Mouse (Mus musculus): ENCODE results near the gene Grhl1. TPM values are rescaled to one million over a fixed set of nuclear protein-coding genes. Genes with fewer than 3 reads are reported as not detected.

The Grhl1 gene
- polyA plus RNA-seq, 1 experiment = 0.41 TPM

GRCm38 (mm10) chr12:24648094-24648493, 76.0 kb downstream of the Grhl1 start:
- Histone ChIP-seq H3K27me3 (ENCODE audit: control insufficient read depth, insufficient read depth, insufficient read length) (no peaks in the 10 kb centered on the region), H3K4me2 (ENCODE audit: low read depth) (no peak overlapping the region), H3ac (ENCODE audit: control insufficient read depth, insufficient read length) (no peak overlapping the region), H3K4me3 (no peak overlapping the region), H3K36me3 (ENCODE audit: control insufficient read depth, insufficient read depth) (no peaks in the 10 kb centered on the region), H3K79me2 (ENCODE audit: control insufficient read depth, insufficient read depth) (no peaks in the 10 kb centered on the region)
- TF ChIP-seq MYOD1 (IDR thresholded peaks at IDR 0.05; ENCODE audit: control insufficient read depth in 1 of 3, insufficient read length in 2 of 3, low read depth in 2 of 3) = no peak
- no peak for TF ChIP-seq TCF3 (IDR thresholded peaks at IDR 0.05; ENCODE audit: insufficient read length, low read depth)
- no peak for TF ChIP-seq USF1 (IDR thresholded peaks at IDR 0.05; ENCODE audit: low read depth)
- no peak for TF ChIP-seq E2F4 (IDR thresholded peaks at IDR 0.05; ENCODE audit: insufficient read depth)
- no peak for TF ChIP-seq POLR2AphosphoS2 (IDR thresholded peaks at IDR 0.05; ENCODE audit: insufficient read length, low read depth)
- TF ChIP-seq TCF12 (IDR thresholded peaks at IDR 0.05; ENCODE audit: insufficient read depth, poor library complexity, severe bottlenecking) = no peak
- no peak for TF ChIP-seq MYOG (IDR thresholded peaks at IDR 0.05; ENCODE audit: control insufficient read depth in 1 of 3, insufficient read depth in 1 of 3, insufficient read length in 2 of 3, low read depth in 2 of 3)
- no peak for TF ChIP-seq SRF (IDR thresholded peaks at IDR 0.05; ENCODE audit: control insufficient read depth, insufficient read length, low read depth)
- no peak for TF ChIP-seq CEBPB (IDR thresholded peaks at IDR 0.05; ENCODE audit: insufficient read depth, poor library complexity, severe bottlenecking)
- no peak for TF ChIP-seq POLR2A (IDR thresholded peaks at IDR 0.05; ENCODE audit: insufficient read length, low read depth)
- TF ChIP-seq REST (IDR thresholded peaks at IDR 0.05; ENCODE audit: insufficient read depth, insufficient read length) = no peak
- no peak for TF ChIP-seq MAX (IDR thresholded peaks at IDR 0.05; ENCODE audit: low read depth)

DNA sequence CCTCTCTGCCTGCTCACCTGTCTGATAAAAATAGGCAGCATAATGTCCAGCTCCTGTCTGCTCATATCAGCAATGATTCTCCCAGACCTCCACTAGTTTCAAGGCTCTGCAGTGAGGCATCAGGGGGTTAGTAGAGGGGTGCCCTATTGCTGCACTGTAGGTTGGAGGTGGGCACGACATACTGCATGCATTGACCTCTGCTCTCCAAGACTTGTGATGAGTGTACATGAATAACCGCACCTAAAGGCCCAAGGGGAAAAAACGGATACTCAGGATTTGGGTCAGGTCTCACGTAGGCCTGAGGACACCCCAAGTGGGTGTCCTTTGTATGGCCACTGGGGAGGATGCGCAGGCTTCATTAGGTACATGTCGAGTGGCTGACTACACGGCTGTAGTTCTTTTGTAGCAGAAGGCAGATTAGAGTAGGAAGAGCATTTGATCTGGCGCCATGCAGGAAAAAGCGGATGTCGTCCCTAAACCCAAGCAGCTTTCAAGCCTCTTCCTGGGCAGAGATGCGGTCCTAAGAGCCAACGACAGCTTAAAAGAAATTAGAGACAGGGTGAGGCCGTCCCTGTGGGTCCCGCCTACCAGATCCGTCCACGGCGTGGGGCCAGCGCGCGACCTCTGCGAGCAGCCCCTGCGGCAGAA, 78.5 kb downstream of the Grhl1 start:
- H3ac ChIP-seq (ENCODE audit: control insufficient read depth, insufficient read length) = peak overlapping the region; percentile 34

DNA sequence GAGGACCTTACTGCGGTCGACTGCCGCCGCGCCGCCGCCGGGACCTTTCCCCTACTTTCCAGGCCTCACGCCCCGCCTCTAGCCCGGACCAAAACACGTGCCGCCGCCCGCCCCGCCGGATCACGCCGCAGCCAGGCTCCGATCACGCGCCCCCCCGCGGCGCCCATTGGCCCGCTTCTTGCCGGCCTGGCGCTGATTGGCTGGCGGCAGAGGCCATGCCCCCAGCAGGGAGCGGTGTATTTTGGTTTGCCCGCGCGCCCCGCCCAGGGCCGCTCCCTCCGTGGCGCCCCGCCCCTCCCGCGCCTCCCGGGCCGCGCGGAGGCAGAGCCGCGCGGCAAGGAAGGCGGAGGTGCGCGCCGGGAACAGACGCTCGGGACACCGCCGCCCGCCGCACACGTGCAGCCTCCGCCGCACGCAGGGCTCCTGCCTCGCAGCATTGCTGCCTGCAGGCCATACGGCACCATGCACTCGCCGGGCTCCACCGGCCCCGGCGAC, 79.0 kb downstream of the Grhl1 start, which contains the start of gene Klf11:
Klf11 (plus strand) TSS at position 212 of the 495 bp plus-strand sequence.
- Histone ChIP-seq H3ac (ENCODE audit: control insufficient read depth, insufficient read length) (peak within 1 kb of the TSS; percentile 34), H3K4me2 (ENCODE audit: low read depth) (peak within 1 kb of the TSS; percentile 80), H3K36me3 (ENCODE audit: control insufficient read depth, insufficient read depth) (peaks cover 6% of the 10 kb centered on the region), H3K79me2 (ENCODE audit: control insufficient read depth, insufficient read depth) (no peaks in the 10 kb centered on the region), H3K4me3 (peak within 1 kb of the TSS; percentile 31), H3K27me3 (ENCODE audit: control insufficient read depth, insufficient read depth, insufficient read length) (no peaks in the 10 kb centered on the region)
- TF ChIP-seq MAX (IDR thresholded peaks at IDR 0.05; ENCODE audit: low read depth) (no peak), CEBPB (IDR thresholded peaks at IDR 0.05; ENCODE audit: insufficient read depth, poor library complexity, severe bottlenecking) (no peak), REST (IDR thresholded peaks at IDR 0.05; ENCODE audit: insufficient read depth, insufficient read length) (no peak), SRF (IDR thresholded peaks at IDR 0.05; ENCODE audit: control insufficient read depth, insufficient read length, low read depth) (no peak), MYOD1 (IDR thresholded peaks at IDR 0.05; ENCODE audit: control insufficient read depth in 1 of 3, insufficient read length in 2 of 3, low read depth in 2 of 3) (no peak), TCF12 (IDR thresholded peaks at IDR 0.05; ENCODE audit: insufficient read depth, poor library complexity, severe bottlenecking) (no peak), TCF3 (IDR thresholded peaks at IDR 0.05; ENCODE audit: insufficient read length, low read depth) (no peak), MYOG (IDR thresholded peaks at IDR 0.05; ENCODE audit: control insufficient read depth in 1 of 3, insufficient read depth in 1 of 3, insufficient read length in 2 of 3, low read depth in 2 of 3) (peak in 1 of 3 experiments; percentile 6), POLR2A (IDR thresholded peaks at IDR 0.05; ENCODE audit: insufficient read length, low read depth) (peak; percentile 83), POLR2AphosphoS2 (IDR thresholded peaks at IDR 0.05; ENCODE audit: insufficient read length, low read depth) (peak; percentile 67), E2F4 (IDR thresholded peaks at IDR 0.05; ENCODE audit: insufficient read depth) (no peak), USF1 (IDR thresholded peaks at IDR 0.05; ENCODE audit: low read depth) (peak; percentile 23)

More for the DNA sequence above, 78.5 kb downstream of the Grhl1 start:
- TF ChIP-seq POLR2A (IDR thresholded peaks at IDR 0.05; ENCODE audit: insufficient read length, low read depth) (peak; percentile 59), MYOG (IDR thresholded peaks at IDR 0.05; ENCODE audit: control insufficient read depth in 1 of 3, insufficient read depth in 1 of 3, insufficient read length in 2 of 3, low read depth in 2 of 3) (no peak)
- peak overlapping the region; percentile 80 for H3K4me2 ChIP-seq (ENCODE audit: low read depth)
- peaks cover 3% of the 10 kb centered on the region for H3K36me3 ChIP-seq (ENCODE audit: control insufficient read depth, insufficient read depth)
- H3K79me2 ChIP-seq (ENCODE audit: control insufficient read depth, insufficient read depth) = no peaks in the 10 kb centered on the region
- peak overlapping the region; percentile 31 for H3K4me3 ChIP-seq
- no peaks in the 10 kb centered on the region for H3K27me3 ChIP-seq (ENCODE audit: control insufficient read depth, insufficient read depth, insufficient read length)

DNA sequence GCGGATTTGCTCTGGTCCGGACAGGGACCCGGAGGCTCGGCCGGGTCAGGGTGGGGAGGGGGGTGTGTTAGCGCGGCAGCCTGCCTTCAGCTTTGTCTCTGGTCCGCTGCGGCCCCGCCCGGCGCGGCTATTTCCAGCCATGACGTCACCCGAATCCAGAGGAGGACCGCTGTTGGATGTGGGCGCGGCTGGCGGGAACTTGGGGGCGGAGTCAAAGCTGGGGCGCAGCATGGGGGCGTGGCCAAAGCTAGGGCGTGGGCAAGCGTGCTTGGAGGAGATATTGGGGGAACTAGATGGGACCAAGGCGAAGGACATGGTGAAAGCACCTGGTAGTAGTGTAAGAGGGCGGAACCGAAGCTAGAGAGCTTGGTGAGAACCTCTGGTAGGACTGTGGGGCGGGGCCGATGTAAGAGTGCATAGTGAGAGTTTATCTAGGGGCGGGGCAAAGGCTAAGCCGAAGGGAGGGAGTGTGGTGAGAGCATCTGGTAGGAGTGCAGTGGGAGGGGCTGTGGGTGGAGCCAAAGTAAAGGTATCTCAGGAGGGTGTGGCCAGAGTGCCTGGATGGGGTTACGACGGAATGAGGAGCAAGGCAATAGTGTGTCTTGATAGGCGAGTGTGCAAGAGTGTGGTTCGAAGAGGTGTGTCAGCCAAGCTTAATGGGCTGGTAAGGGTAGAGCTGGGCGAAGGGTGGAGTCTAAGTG, 79.7 kb downstream of the Grhl1 start:
- H3K27me3 ChIP-seq (ENCODE audit: control insufficient read depth, insufficient read depth, insufficient read length) = no peaks in the 10 kb centered on the region
- no peaks in the 10 kb centered on the region for H3K79me2 ChIP-seq (ENCODE audit: control insufficient read depth, insufficient read depth)
- H3ac ChIP-seq (ENCODE audit: control insufficient read depth, insufficient read length) = peak overlapping the region; percentile 34
- peaks cover 6% of the 10 kb centered on the region for H3K36me3 ChIP-seq (ENCODE audit: control insufficient read depth, insufficient read depth)
- TF ChIP-seq E2F4 (IDR thresholded peaks at IDR 0.05; ENCODE audit: insufficient read depth) (peak; percentile 40), POLR2A (IDR thresholded peaks at IDR 0.05; ENCODE audit: insufficient read length, low read depth) (peak; percentile 11), USF1 (IDR thresholded peaks at IDR 0.05; ENCODE audit: low read depth) (no peak), POLR2AphosphoS2 (IDR thresholded peaks at IDR 0.05; ENCODE audit: insufficient read length, low read depth) (no peak)
- peak overlapping the region; percentile 31 for H3K4me3 ChIP-seq
- H3K4me2 ChIP-seq (ENCODE audit: low read depth) = peak overlapping the region; percentile 57
